Comparison of ENCODE assay signal across 8 mouse cellular contexts in the genomic region with DNA sequence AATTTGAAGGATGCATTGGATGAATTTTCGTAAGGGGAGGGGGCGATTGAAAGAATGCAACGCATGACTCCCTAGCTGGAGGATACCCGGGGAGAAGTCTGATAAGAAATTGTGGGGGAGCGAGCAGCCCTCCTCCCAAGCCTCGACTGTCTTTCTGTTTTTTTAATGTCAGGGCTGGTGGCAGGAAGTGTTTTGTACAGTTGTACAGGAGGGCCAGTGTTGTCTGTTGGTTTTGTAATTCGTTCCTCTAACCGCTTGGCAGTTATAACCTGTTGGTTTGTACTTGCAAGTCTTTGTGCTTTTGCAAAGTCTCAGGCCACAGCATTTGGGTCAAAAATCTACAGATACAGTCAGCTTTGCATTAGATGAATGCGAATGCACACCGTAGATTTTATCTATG. TPM values are rescaled to one million over a fixed set of nuclear protein-coding genes. Genes with fewer than 3 reads are reported as not detected.
DNase-seq lines count a peak whose midpoint lies in the region; ATAC-seq and TF ChIP-seq lines count a peak whose summit lies in the region.

No protein-coding gene starts in this region.

- TF ChIP-seq EP300 in ES-Bruce4 (IDR thresholded peaks at IDR 0.05; ENCODE audit: insufficient read depth, low read depth, low read length): no peak

- peak overlapping the region; percentile 87 for H3K27ac ChIP-seq in gastrocnemius, adult 2 months
- H3K27ac ChIP-seq in ES-Bruce4 (ENCODE audit: insufficient read depth, low read length): no peak overlapping the region
- peak overlapping the region; percentile 93 for H3K27ac ChIP-seq in hindbrain, embryonic 10.5 days

- ATAC-seq in megakaryocyte-erythroid progenitor cell, adult 5-6 weeks (replicated peaks; ENCODE audit: low FRiP score, low TSS enrichment, poor library complexity, severe bottlenecking): peak; percentile 12; the same call in 1 of the 2 replicates
- ATAC-seq in frontal cortex, adult (ENCODE audit: low TSS enrichment): no peak

- TF ChIP-seq CTCF in gastrocnemius, adult 2 months (IDR thresholded peaks at IDR 0.05): no peak
- TF ChIP-seq CTCF in ES-Bruce4 (IDR thresholded peaks at IDR 0.05; ENCODE audit: low read depth, low read length): no peak

- no peaks in the 10 kb centered on the region for H3K27me3 ChIP-seq in ES-Bruce4 (ENCODE audit: control insufficient read depth, insufficient read depth, low read length, poor library complexity, severe bottlenecking)
- H3K27me3 ChIP-seq in hindbrain, embryonic 10.5 days (ENCODE audit: insufficient read depth, poor library complexity, severe bottlenecking): 0 out of 2 replicates have a peak, but pooled peaks cover 4% of the 10 kb centered on the region

- DNase-seq in gastrocnemius, adult 2 months: no peak
- DNase-seq in gastrocnemius, postnatal 36 days: no peak
- no peak for DNase-seq in hindbrain, embryonic 10.5 days (ENCODE audit: low spot score)
- no peak for DNase-seq in cerebellum, postnatal 36 days
- DNase-seq in kidney, adult 11 months: no peak

- H3K4me3 ChIP-seq in gastrocnemius, adult 2 months: peak overlapping the region; percentile 82
- H3K4me3 ChIP-seq in ES-Bruce4 (ENCODE audit: low read depth, low read length): peak overlapping the region; percentile 79
- H3K4me3 ChIP-seq in hindbrain, embryonic 10.5 days: peak overlapping the region; percentile 74

- intact Hi-C loops in gastrocnemius, adult 2 months (cut with DNase I): loop anchor here (10.0 kb wide), 1 partner anchor 527 kb away; a partner anchor contains a TSS
- intact Hi-C loops in gastrocnemius, postnatal 36 days (cut with DNase I): no loop called here

- WGBS in hindbrain, embryonic 10.5 days: 27% methylated on average over 10 of the region's 10 CpGs

- H3K36me3 ChIP-seq in ES-Bruce4 (ENCODE audit: control insufficient read depth, insufficient read depth, low read length, poor library complexity, severe bottlenecking): no peaks in the 10 kb centered on the region; the same call in 1 of the 2 replicates
- H3K36me3 ChIP-seq in hindbrain, embryonic 10.5 days: peaks cover 8% of the 10 kb centered on the region; the same call in 1 of the 2 replicates

- no peaks in the 10 kb centered on the region for H3K4me1 ChIP-seq in ES-Bruce4 (ENCODE audit: control insufficient read depth, insufficient read depth, low read length)
- H3K4me1 ChIP-seq in hindbrain, embryonic 10.5 days (replicated peaks): peaks cover 34% of the 10 kb centered on the region

- H3K9me3 ChIP-seq in ES-Bruce4 (replicated peaks; ENCODE audit: control insufficient read depth, insufficient read depth, low read length, poor library complexity, severe bottlenecking): no peaks in the 10 kb centered on the region
- no peaks in the 10 kb centered on the region for H3K9me3 ChIP-seq in hindbrain, embryonic 10.5 days

- H3K9ac ChIP-seq in ES-Bruce4 (ENCODE audit: low read depth, poor library complexity, severe bottlenecking): peak overlapping the region; percentile 58

- TF ChIP-seq POLR2A in ES-Bruce4 (IDR thresholded peaks at IDR 0.05; ENCODE audit: insufficient read depth, low read length): no peak

RNA-seq across cellular contexts. Expression of a gene that starts 1.0 kb away (rescaled TPM):
- total RNA-seq in gastrocnemius, adult 2 months (2021): 10 to 100 TPM in 1 of 2 experiments, 1 to 10 TPM in 1; 8.7 to 14.3 TPM
- total RNA-seq in gastrocnemius, postnatal 36 days (2021): 10 to 100 TPM in 1 of 2 experiments, 1 to 10 TPM in 1; 9.6 to 11.4 TPM
- 113 and 115 TPM in 2 replicates for polyA plus RNA-seq in ES-Bruce4 (2011; ENCODE audit: insufficient read depth, insufficient read length, low read depth, missing spikeins)
- 72.7 and 92.1 TPM in 2 replicates for polyA plus RNA-seq in hindbrain, embryonic 10.5 days (2016; fragmentation: Nextera tagmentation; extraction: Ambion mirVana)
- total RNA-seq in megakaryocyte-erythroid progenitor cell, adult 5-6 weeks (2014; fragmentation: Nextera tagmentation): 25.5 and 29.9 TPM in 2 replicates
- total RNA-seq in megakaryocyte-erythroid progenitor cell, adult 5-6 weeks (2017): 37.4 and 39.8 TPM in 2 replicates
